Mouse (Mus musculus): ENCODE measurements at regions not wholly inside any gene's neighbourhood (a gene's known extent, or its start where the extent isn't known, plus 50 kb on each side); places are given as distances from the start of the nearest gene placed in this dataset.
"Not testable (repeated sequence)": the region's sequence is repeated elsewhere in the genome, so short reads cannot be mapped to it uniquely, and the experiment has no call there.

DNA sequence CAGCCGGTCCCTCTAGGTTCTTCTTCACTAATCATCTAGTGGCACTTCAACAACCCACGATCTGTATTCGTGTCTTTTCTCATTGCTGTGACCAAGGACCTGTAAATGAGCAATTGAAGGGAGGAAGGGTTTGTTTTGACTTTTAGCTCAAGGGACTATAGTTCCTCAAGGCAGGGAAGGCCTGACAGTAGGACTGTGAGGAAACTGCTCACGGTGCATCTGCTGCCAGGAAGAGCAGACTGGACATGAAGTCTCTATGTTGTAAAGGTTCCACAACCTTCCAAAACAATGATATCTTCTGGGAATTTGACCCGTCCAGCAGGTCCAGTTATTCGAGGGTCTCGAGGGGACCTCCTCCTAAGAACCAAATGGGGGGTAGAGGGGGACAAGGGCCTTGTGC lies 300.8 kb downstream of the Med10 start:
- WGBS = 73% methylated on average over 7 of the region's 7 CpGs
- Histone ChIP-seq H3K4me3 (replicated peaks; ENCODE audit: low read depth, low read length) (no peak overlapping the region), H3K4me2 (ENCODE audit: low read length) (no peak overlapping the region), H3K36me3 (ENCODE audit: insufficient read depth, low read length) (no peaks in the 10 kb centered on the region), H3K9me3 (replicated peaks; ENCODE audit: low read length) (no peaks in the 10 kb centered on the region), H3K27me3 (ENCODE audit: insufficient read depth, low read length) (no peaks in the 10 kb centered on the region), H3K9ac (ENCODE audit: low read depth, low read length) (no peak overlapping the region), H3K4me1 (replicated peaks; ENCODE audit: insufficient read depth, low read length) (no peaks in the 10 kb centered on the region), H3K27ac (no peak overlapping the region)
- TF ChIP-seq CTCF (IDR thresholded peaks at IDR 0.05; ENCODE audit: low read depth) = no peak
- DNase-seq (ENCODE audit: low spot score) = no peak
- ATAC-seq (replicated peaks; ENCODE audit: low FRiP score, low read depth) = no peak

DNA sequence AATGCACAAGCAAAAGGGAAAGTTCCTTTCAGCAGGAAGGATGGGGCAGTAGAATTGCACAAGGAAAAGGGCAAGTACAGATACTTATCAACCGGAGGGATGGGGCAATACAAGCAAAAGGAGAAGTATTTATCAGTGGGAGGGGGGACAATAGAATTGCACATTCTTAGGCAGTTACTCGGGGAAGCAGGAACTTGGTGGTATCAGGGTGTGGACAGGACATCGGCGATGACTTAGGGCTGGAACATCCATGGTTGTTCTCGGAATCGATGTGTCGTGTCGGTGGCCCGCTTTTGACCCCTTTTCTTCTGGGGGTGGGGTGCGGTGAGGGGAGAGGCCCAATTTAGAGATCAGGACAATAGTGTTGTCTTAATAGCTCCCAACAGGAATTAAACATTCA lies 301.3 kb downstream of the Med10 start:
- DNase-seq (ENCODE audit: low spot score); H3K27ac ChIP-seq: not testable (repeated sequence)
- WGBS = 90% methylated on average over 10 of the region's 10 CpGs

DNA sequence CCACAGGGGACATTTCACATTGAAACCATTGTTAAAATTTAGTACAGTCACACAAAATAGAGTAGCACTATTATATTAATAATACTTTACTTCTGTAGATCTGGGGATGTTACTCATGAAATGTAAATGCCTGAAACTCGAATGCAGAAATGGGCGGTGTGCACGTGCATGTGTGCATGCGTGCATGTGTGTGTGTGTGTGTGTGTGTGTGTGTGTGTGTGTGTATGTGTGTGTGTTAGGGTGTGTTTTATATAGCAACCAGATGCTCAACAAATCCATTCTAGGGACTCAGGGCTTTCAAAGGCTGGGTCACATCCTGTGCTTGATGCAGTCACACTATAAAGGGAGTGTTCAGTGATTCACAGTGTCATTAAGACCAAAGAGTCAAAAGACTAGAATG lies 301.7 kb downstream of the Med10 start:
- Histone ChIP-seq H3K36me3 (ENCODE audit: insufficient read depth, low read length) (no peaks in the 10 kb centered on the region), H3K4me3 (replicated peaks; ENCODE audit: low read depth, low read length) (no peak overlapping the region), H3K27me3 (ENCODE audit: insufficient read depth, low read length) (no peaks in the 10 kb centered on the region), H3K4me1 (replicated peaks; ENCODE audit: insufficient read depth, low read length) (no peaks in the 10 kb centered on the region), H3K9me3 (replicated peaks; ENCODE audit: low read length) (no peaks in the 10 kb centered on the region), H3K4me2 (ENCODE audit: low read length) (no peak overlapping the region), H3K9ac (ENCODE audit: low read depth, low read length) (no peak overlapping the region), H3K27ac (no peak overlapping the region)
- no peak for TF ChIP-seq CTCF (IDR thresholded peaks at IDR 0.05; ENCODE audit: low read depth)
- ATAC-seq (replicated peaks; ENCODE audit: low FRiP score, low read depth) (no peak), DNase-seq (ENCODE audit: low spot score) (no peak)
- WGBS = 96% methylated on average over 4 of the region's 4 CpGs

More for the DNA sequence above, 301.3 kb downstream of the Med10 start:
- H3K27me3 ChIP-seq (ENCODE audit: insufficient read depth, low read length); H3K4me3 ChIP-seq (replicated peaks; ENCODE audit: low read depth, low read length); H3K4me2 ChIP-seq (ENCODE audit: low read length); H3K9ac ChIP-seq (ENCODE audit: low read depth, low read length); H3K36me3 ChIP-seq (ENCODE audit: insufficient read depth, low read length); H3K9me3 ChIP-seq (replicated peaks; ENCODE audit: low read length); H3K4me1 ChIP-seq (replicated peaks; ENCODE audit: insufficient read depth, low read length); ATAC-seq (replicated peaks; ENCODE audit: low FRiP score, low read depth): not testable (repeated sequence)

DNA sequence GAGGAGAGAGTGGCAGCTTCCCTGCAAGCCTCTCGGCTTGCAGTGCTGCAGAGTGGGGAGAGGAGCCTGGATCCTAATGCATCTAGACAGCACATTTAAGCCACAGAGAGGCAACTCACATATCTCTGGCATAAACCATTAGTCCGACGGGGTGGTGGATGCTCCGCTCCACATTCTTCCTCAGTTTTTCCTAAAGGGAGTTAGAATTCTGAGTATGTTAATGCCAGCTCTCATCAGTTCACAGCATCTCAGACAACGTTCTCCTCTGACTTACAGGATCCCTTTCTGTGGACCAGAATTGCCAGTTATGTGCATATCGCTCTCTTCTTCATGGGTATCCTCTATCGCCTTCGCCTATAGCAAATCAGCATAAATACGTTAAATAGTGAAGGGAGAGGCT lies 313.4 kb downstream of the Med10 start:
- Histone ChIP-seq H3K36me3 (ENCODE audit: insufficient read depth, low read length) (no peaks in the 10 kb centered on the region), H3K9ac (ENCODE audit: low read depth, low read length) (no peak overlapping the region), H3K27me3 (ENCODE audit: insufficient read depth, low read length) (no peaks in the 10 kb centered on the region), H3K27ac (no peak overlapping the region), H3K4me1 (replicated peaks; ENCODE audit: insufficient read depth, low read length) (no peaks in the 10 kb centered on the region), H3K4me3 (replicated peaks; ENCODE audit: low read depth, low read length) (no peak overlapping the region), H3K9me3 (replicated peaks; ENCODE audit: low read length) (no peaks in the 10 kb centered on the region), H3K4me2 (ENCODE audit: low read length) (no peak overlapping the region)
- WGBS = 82% methylated on average over 9 of the region's 9 CpGs
- TF ChIP-seq CTCF (IDR thresholded peaks at IDR 0.05; ENCODE audit: low read depth) = no peak
- ATAC-seq (replicated peaks; ENCODE audit: low FRiP score, low read depth) (no peak), DNase-seq (ENCODE audit: low spot score) (no peak)

DNA sequence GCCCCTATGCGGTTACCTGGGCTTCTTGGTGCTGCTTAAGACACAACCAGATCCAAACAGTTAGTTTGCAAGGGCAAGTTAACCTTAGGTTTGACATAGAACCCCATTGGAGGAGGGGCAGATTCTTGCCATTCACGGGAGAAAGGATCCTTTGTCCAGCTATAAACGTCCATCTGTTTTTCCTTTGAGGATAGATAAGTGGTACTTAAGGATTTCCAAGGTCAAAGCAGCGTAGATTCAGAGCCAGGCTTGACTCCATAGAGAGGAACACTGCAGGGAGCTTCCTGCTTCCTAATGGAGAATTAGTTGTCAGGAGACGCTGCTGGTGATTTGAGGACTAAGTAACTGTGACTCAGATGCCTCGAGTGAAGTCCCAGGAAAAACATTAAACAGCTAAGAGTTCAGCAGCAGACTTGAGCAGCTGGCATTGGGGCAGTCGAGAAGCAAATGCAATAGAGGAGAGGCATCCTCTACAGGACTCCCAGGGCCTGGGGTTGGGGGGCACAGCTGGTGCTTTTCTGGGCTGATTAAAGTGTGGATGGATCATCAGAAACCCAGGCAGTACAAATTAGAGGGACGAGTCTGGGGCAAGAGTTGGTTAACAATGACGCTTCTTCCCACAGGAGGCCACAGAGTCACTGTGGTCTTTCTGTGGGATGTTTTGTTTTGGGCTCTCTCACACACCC lies 322.8 kb downstream of the Med10 start:
- no peak for TF ChIP-seq CTCF (IDR thresholded peaks at IDR 0.05; ENCODE audit: low read depth)
- ATAC-seq (replicated peaks; ENCODE audit: low FRiP score, low read depth) = no peak
- Histone ChIP-seq H3K9ac (ENCODE audit: low read depth, low read length) (no peak overlapping the region), H3K27ac (no peak overlapping the region), H3K4me3 (replicated peaks; ENCODE audit: low read depth, low read length) (no peak overlapping the region), H3K9me3 (replicated peaks; ENCODE audit: low read length) (no peaks in the 10 kb centered on the region), H3K36me3 (ENCODE audit: insufficient read depth, low read length) (no peaks in the 10 kb centered on the region), H3K4me1 (replicated peaks; ENCODE audit: insufficient read depth, low read length) (no peaks in the 10 kb centered on the region), H3K4me2 (ENCODE audit: low read length) (no peak overlapping the region), H3K27me3 (ENCODE audit: insufficient read depth, low read length) (no peaks in the 10 kb centered on the region)
- DNase-seq (ENCODE audit: low spot score) = no peak
- WGBS = 41% methylated on average over 9 of the region's 9 CpGs

DNA sequence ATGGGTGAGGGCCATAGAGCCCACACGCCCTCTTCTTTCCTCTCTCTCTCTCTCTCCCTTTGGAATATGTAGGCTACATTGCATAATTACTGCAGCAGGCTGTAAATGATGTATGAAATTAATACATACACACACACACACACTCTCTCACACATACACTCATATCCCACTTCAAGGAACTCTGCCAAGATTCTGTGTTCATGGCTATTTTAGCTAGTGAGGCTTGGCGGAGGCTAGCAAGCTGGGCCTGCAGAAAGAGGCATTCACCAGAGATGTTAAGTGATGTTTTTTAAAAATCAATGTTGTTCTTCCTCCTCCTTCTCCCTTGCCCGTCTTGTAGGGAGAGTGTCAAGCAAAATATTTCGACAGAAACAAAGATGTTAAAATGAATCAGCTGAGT lies 325.1 kb downstream of the Med10 start:
- Histone ChIP-seq H3K36me3 (ENCODE audit: insufficient read depth, low read length) (no peaks in the 10 kb centered on the region), H3K4me2 (ENCODE audit: low read length) (no peak overlapping the region), H3K27ac (no peak overlapping the region), H3K9ac (ENCODE audit: low read depth, low read length) (no peak overlapping the region), H3K27me3 (ENCODE audit: insufficient read depth, low read length) (no peaks in the 10 kb centered on the region), H3K4me3 (replicated peaks; ENCODE audit: low read depth, low read length) (no peak overlapping the region), H3K4me1 (replicated peaks; ENCODE audit: insufficient read depth, low read length) (no peaks in the 10 kb centered on the region), H3K9me3 (replicated peaks; ENCODE audit: low read length) (no peaks in the 10 kb centered on the region)
- DNase-seq (ENCODE audit: low spot score) (no peak), ATAC-seq (replicated peaks; ENCODE audit: low FRiP score, low read depth) (no peak)
- TF ChIP-seq CTCF (IDR thresholded peaks at IDR 0.05; ENCODE audit: low read depth) = no peak
- 79% methylated on average over 4 of the region's 4 CpGs for WGBS

DNA sequence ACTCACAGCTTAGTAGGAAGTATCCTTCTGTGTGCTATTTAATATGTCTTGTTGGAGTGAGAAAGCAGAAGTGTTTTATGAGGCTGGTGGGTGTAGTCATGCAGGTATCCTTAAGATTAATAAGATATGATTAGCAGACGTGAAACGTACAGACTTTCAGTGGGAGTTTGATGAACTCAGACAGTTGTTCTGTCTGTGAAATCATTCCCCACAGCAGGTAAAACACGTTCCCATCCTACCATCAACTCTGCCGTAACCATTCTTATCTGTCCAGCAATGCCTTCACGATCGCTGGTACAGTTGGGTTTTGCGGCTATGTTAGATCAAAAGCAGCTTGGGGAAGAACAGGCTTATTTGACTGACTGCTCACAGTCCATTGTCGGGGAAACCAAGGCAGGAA lies 332.3 kb downstream of the Med10 start:
- H3K36me3 ChIP-seq (ENCODE audit: insufficient read depth, low read length) = no peaks in the 10 kb centered on the region
- no peak overlapping the region for H3K4me2 ChIP-seq (ENCODE audit: low read length)
- no peak overlapping the region for H3K9ac ChIP-seq (ENCODE audit: low read depth, low read length)
- 78% methylated on average over 8 of the region's 8 CpGs for WGBS
- no peak overlapping the region for H3K27ac ChIP-seq
- no peak for ATAC-seq (replicated peaks; ENCODE audit: low FRiP score, low read depth)
- H3K9me3 ChIP-seq (replicated peaks; ENCODE audit: low read length) = no peaks in the 10 kb centered on the region
- H3K4me1 ChIP-seq (replicated peaks; ENCODE audit: insufficient read depth, low read length) = no peaks in the 10 kb centered on the region
- no peaks in the 10 kb centered on the region for H3K27me3 ChIP-seq (ENCODE audit: insufficient read depth, low read length)
- TF ChIP-seq CTCF (IDR thresholded peaks at IDR 0.05; ENCODE audit: low read depth) = no peak
- DNase-seq (ENCODE audit: low spot score) = no peak
- no peak overlapping the region for H3K4me3 ChIP-seq (replicated peaks; ENCODE audit: low read depth, low read length)

All from kidney, postnatal 0 days (tissue).